Mouse (Mus musculus): Measurements from ENCODE around the gene Lcn8. TPM values are rescaled to one million over a fixed set of nuclear protein-coding genes. Genes with fewer than 3 reads are reported as not detected.

The Lcn8 gene
- polyA plus RNA-seq, 1 experiment = not detected

DNA sequence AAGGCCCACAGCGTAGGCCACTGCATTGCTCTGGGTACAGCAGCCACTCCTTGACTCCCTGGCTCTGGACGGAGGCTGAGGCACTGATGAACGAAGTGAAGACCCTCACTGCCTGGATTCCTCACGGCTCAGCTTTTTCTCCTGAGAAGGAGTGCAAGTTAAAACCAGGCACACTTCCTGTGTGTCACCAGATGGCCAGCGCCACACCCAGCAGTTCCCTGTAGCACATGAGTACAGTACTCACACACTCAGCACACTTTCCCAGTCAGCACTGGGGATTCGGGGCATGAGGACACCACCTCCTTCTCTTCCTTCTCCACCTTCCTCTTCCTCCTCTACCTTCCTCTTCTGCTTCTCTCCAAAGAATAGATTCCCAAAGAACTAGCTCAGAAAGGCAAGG, 25.1 kb upstream of the Lcn8 start, which contains the start of gene Fcna:
Gene Fcna, minus strand, starts transcription at position 220 of the 400 bp plus-strand sequence.
- TF ChIP-seq TAL1 (IDR thresholded peaks at IDR 0.05; ENCODE audit: low read length) (no peak), GATA1 (IDR thresholded peaks at IDR 0.05; ENCODE audit: low read length) (no peak)
- no peak within 1 kb of the TSS for H3K4me3 ChIP-seq (replicated peaks)
- peaks cover 4% of the 10 kb centered on the region for H3K27me3 ChIP-seq (ENCODE audit: control insufficient read depth)
- H3K4me1 ChIP-seq (ENCODE audit: control insufficient read depth) = no peaks in the 10 kb centered on the region
- no peaks in the 10 kb centered on the region for H3K9me3 ChIP-seq (ENCODE audit: control insufficient read depth, low read length)
- no peaks in the 10 kb centered on the region for H3K36me3 ChIP-seq (ENCODE audit: control insufficient read depth)

DNA sequence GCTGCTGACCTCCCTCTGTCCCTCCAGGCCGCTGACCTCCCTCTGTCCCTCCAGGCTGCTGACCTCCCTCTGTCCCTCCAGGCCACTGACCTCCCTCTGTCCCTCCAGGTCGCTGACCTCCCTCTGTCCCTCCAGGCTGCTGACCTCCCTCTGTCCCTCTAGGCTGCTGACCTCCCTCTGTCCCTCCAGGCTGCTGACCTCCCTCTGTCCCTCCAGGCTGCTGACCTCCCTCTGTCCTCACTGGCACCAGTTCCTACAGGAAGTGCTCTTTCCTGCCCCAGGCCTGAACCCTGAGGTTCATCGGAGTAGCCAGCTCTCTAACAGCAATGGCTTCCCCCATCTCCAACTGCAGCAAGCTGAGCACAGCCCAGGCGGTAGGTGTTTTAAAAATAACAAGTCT, 24.2 kb upstream of the Lcn8 start:
- TF ChIP-seq GATA1 (IDR thresholded peaks at IDR 0.05; ENCODE audit: low read length) (no peak), TAL1 (IDR thresholded peaks at IDR 0.05; ENCODE audit: low read length) (no peak)
- Histone ChIP-seq H3K27me3 (ENCODE audit: control insufficient read depth) (peaks cover 4% of the 10 kb centered on the region), H3K4me1 (ENCODE audit: control insufficient read depth) (no peaks in the 10 kb centered on the region), H3K9me3 (ENCODE audit: control insufficient read depth, low read length) (no peaks in the 10 kb centered on the region), H3K36me3 (ENCODE audit: control insufficient read depth) (no peaks in the 10 kb centered on the region), H3K4me3 (replicated peaks) (no peak overlapping the region)

DNA sequence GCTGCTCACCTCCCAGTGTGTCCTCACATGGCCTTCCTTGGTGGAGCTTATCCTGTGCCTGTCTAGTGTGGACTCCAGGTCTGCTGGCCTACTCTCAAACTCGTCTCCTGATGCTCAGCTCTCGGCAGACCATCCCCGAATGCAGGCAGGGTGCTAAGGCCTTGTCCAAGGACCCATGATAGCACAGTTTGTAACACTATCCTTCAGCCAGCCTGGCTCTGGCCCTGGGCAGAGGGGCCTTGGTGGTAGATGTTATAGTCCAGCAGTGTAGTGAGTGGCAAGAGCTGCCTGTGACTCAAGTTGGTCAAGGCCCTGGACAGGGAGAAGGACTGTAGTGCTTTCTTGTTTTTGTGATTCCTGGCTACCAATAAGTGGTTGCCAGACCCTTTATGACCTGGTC, 19.3 kb upstream of the Lcn8 start:
- Histone ChIP-seq H3K36me3 (ENCODE audit: control insufficient read depth) (no peaks in the 10 kb centered on the region), H3K4me1 (ENCODE audit: control insufficient read depth) (no peaks in the 10 kb centered on the region), H3K4me3 (replicated peaks) (no peak overlapping the region), H3K9me3 (ENCODE audit: control insufficient read depth, low read length) (no peaks in the 10 kb centered on the region), H3K27me3 (ENCODE audit: control insufficient read depth) (peaks cover 2% of the 10 kb centered on the region; the same call in 1 of the 2 replicates)
- no peak for TF ChIP-seq TAL1 (IDR thresholded peaks at IDR 0.05; ENCODE audit: low read length)
- no peak for TF ChIP-seq GATA1 (IDR thresholded peaks at IDR 0.05; ENCODE audit: low read length)

DNA sequence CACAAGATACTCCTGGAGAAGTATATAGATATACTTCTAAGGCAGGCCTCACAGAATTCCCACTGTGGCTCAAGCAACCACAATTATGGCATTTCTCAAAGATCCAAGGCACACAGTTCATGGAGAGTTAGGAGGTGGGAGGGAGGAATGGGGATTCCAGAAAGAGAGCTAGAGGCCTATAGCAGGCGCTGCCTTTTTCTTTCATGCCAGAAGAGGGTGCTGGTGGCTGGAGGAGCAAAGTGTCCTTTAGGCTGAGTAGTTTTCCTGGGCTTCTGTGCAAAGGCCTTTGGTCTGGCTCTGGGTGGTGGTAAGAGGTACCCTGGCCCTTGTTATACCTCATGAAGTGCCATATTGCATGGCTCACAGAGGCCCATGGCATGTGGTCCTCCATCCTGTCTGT, 18.9 kb upstream of the Lcn8 start:
- Histone ChIP-seq H3K4me1 (ENCODE audit: control insufficient read depth) (no peaks in the 10 kb centered on the region), H3K36me3 (ENCODE audit: control insufficient read depth) (no peaks in the 10 kb centered on the region), H3K9me3 (ENCODE audit: control insufficient read depth, low read length) (no peaks in the 10 kb centered on the region), H3K4me3 (replicated peaks) (no peak overlapping the region), H3K27me3 (ENCODE audit: control insufficient read depth) (no peaks in the 10 kb centered on the region)
- TF ChIP-seq TAL1 (IDR thresholded peaks at IDR 0.05; ENCODE audit: low read length) = no peak
- no peak for TF ChIP-seq GATA1 (IDR thresholded peaks at IDR 0.05; ENCODE audit: low read length)

DNA sequence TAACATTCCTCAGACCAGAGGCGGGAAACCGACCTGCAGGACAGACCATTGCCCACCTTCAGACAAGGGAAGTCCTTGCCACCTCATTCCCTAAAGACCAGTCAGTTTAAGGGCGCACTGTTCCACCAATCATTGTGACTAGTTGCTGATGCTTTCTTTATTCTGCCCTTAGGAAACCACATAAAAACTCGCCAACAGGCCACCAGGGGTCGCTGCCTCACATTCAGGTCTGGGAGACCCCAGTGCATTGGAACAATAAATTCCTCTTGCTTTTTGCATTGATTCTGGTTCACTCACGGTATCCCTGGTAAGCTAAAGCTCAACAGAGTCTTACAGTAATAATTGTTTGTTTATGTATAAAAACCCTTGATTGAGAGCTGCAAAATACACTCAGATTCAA, 13.0 kb upstream of the Lcn8 start:
- no peak for TF ChIP-seq TAL1 (IDR thresholded peaks at IDR 0.05; ENCODE audit: low read length)
- no peak for TF ChIP-seq GATA1 (IDR thresholded peaks at IDR 0.05; ENCODE audit: low read length)
- Histone ChIP-seq H3K36me3 (ENCODE audit: control insufficient read depth) (no peaks in the 10 kb centered on the region), H3K9me3 (ENCODE audit: control insufficient read depth, low read length) (no peaks in the 10 kb centered on the region), H3K4me3 (replicated peaks) (no peak overlapping the region), H3K27me3 (ENCODE audit: control insufficient read depth) (no peaks in the 10 kb centered on the region), H3K4me1 (ENCODE audit: control insufficient read depth) (no peaks in the 10 kb centered on the region)

- Histone ChIP-seq H3K36me3 (ENCODE audit: control insufficient read depth) (no peaks in the 10 kb centered on the region), H3K9me3 (ENCODE audit: control insufficient read depth, low read length) (no peaks in the 10 kb centered on the region), H3K27me3 (ENCODE audit: control insufficient read depth) (no peaks in the 10 kb centered on the region), H3K4me3 (replicated peaks) (no peak overlapping the region), H3K4me1 (ENCODE audit: control insufficient read depth) (no peaks in the 10 kb centered on the region)
- TF ChIP-seq GATA1 (IDR thresholded peaks at IDR 0.05; ENCODE audit: low read length) = no peak
- no peak for TF ChIP-seq TAL1 (IDR thresholded peaks at IDR 0.05; ENCODE audit: low read length)
Observed at GRCm38 (mm10) chr2:25654502-25654901, 1.6 kb downstream of the Lcn8 start.

DNA sequence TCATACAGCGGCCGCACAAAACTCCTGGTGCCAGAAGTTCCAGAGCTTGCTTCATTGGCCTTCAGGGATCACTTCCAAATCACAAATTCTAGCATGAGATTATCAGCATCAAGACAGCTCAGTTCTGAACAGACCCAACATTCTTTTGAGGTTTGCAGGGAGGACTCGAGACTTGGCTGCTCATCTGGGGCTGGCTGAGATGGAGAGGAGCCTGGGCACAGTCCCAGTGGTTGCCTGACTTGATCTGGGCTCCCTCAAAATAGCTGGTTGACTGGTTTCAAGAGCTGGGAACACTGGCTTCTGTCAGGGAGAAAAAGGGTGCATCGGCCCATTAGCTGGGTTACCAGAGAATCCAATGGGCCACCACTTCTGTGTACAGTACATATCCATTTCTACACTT, 3.8 kb downstream of the Lcn8 start:
- H3K4me3 ChIP-seq (replicated peaks) = no peak overlapping the region
- H3K27me3 ChIP-seq (ENCODE audit: control insufficient read depth) = no peaks in the 10 kb centered on the region
- no peak for TF ChIP-seq GATA1 (IDR thresholded peaks at IDR 0.05; ENCODE audit: low read length)
- no peak for TF ChIP-seq TAL1 (IDR thresholded peaks at IDR 0.05; ENCODE audit: low read length)
- H3K36me3 ChIP-seq (ENCODE audit: control insufficient read depth) = no peaks in the 10 kb centered on the region
- H3K4me1 ChIP-seq (ENCODE audit: control insufficient read depth) = no peaks in the 10 kb centered on the region
- H3K9me3 ChIP-seq (ENCODE audit: control insufficient read depth, low read length) = no peaks in the 10 kb centered on the region

GRCm38 (mm10) chr2:25657246-25657645, 4.3 kb downstream of the Lcn8 start:
- H3K27me3 ChIP-seq (ENCODE audit: control insufficient read depth) = no peaks in the 10 kb centered on the region
- no peak for TF ChIP-seq TAL1 (IDR thresholded peaks at IDR 0.05; ENCODE audit: low read length)
- TF ChIP-seq GATA1 (IDR thresholded peaks at IDR 0.05; ENCODE audit: low read length) = no peak

DNA sequence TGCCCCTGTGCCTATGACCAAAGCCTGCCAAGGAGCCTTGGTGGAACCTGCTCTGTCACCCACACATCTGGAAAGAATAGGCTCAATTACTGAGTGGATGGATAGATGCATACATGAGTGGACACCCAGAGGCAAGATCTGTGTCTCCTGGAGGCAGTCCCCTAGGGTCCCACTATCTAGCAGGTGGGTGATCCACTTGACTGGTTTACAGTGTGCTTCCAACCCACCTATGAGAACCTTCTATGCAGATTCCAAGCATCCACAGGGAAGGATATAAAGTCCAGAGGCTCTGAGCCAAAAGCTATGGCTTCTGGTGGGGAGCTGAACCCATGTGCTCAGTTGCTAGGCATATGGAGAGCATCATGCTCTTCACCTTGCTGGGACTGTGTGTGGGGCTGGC, 4.7 kb downstream of the Lcn8 start, which contains the start of gene Lcn5:
Gene Lcn5, plus strand, starts transcription at position 301 of the 400 bp plus-strand sequence.
- H3K4me1 ChIP-seq (ENCODE audit: control insufficient read depth) = no peaks in the 10 kb centered on the region
- no peak for TF ChIP-seq TAL1 (IDR thresholded peaks at IDR 0.05; ENCODE audit: low read length)
- no peak for TF ChIP-seq GATA1 (IDR thresholded peaks at IDR 0.05; ENCODE audit: low read length)
- H3K4me3 ChIP-seq (replicated peaks) = no peak within 1 kb of the TSS
- H3K9me3 ChIP-seq (ENCODE audit: control insufficient read depth, low read length) = no peaks in the 10 kb centered on the region
- no peaks in the 10 kb centered on the region for H3K27me3 ChIP-seq (ENCODE audit: control insufficient read depth)
- H3K36me3 ChIP-seq (ENCODE audit: control insufficient read depth) = no peaks in the 10 kb centered on the region

More at GRCm38 (mm10) chr2:25657246-25657645, 4.3 kb downstream of the Lcn8 start:
- no peaks in the 10 kb centered on the region for H3K4me1 ChIP-seq (ENCODE audit: control insufficient read depth)
- H3K36me3 ChIP-seq (ENCODE audit: control insufficient read depth) = no peaks in the 10 kb centered on the region
- no peak overlapping the region for H3K4me3 ChIP-seq (replicated peaks)
- no peaks in the 10 kb centered on the region for H3K9me3 ChIP-seq (ENCODE audit: control insufficient read depth, low read length)

GRCm38 (mm10) chr2:25660279-25660678, 7.4 kb downstream of the Lcn8 start:
- Histone ChIP-seq H3K4me3 (replicated peaks) (no peak overlapping the region), H3K36me3 (ENCODE audit: control insufficient read depth) (no peaks in the 10 kb centered on the region), H3K9me3 (ENCODE audit: control insufficient read depth, low read length) (no peaks in the 10 kb centered on the region), H3K4me1 (ENCODE audit: control insufficient read depth) (no peaks in the 10 kb centered on the region), H3K27me3 (ENCODE audit: control insufficient read depth) (no peaks in the 10 kb centered on the region)
- no peak for TF ChIP-seq TAL1 (IDR thresholded peaks at IDR 0.05; ENCODE audit: low read length)

Measured in erythroblast, embryonic 14.5 days (primary cell).